Mouse (Mus musculus): ENCODE results near the gene Tmem199. TPM values are rescaled to one million over a fixed set of nuclear protein-coding genes. Genes with fewer than 3 reads are reported as not detected.
A peak's percentile ranks its signal among the peaks of the same experiment; 100 is the strongest.

Gene Tmem199
- total RNA-seq, 1 experiment = 73.1 TPM

DNA sequence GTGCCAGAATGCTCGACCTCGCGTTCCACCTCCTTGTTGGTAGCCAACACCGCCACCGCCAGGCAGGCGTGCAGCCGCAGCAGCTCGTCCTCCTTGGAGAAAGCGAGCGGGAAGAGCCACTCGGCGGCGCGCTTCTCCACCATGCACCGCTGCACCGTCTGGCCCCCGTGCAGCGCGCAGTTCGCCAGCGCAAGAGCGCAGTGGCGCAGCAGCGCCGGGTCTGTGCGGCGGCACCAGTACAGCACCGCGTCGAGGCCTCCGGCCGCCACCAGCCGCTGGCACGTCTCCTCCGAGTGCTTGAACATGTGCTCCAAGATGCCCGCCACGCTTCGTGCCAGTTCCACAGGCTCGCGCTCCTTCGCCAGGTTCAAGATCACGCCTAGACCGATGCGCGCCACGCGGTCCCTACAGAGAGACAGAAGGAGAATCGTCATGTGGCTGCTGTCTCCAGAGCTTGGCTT is 21.2 kb downstream of the Tmem199 start:
- TF ChIP-seq HCFC1 (IDR thresholded peaks at IDR 0.05; ENCODE audit: borderline replicate concordance, insufficient read depth, low read length) (no peak), ZC3H11A (IDR thresholded peaks at IDR 0.05; ENCODE audit: borderline replicate concordance, low read depth, low read length) (no peak), CHD2 (IDR thresholded peaks at IDR 0.05; ENCODE audit: low read depth, low read length) (no peak), MAFK (IDR thresholded peaks at IDR 0.05; ENCODE audit: insufficient read depth, low read depth, low read length) (no peak), ZNF384 (IDR thresholded peaks at IDR 0.05; ENCODE audit: low read depth, low read length) (no peak)
- Histone ChIP-seq H3K4me1 (ENCODE audit: control insufficient read depth in 2 of 2, insufficient read depth in 2 of 2, low read length in 2 of 2, poor library complexity in 1 of 2) (peaks cover 4 to 6% of the 10 kb centered on the region in 2 experiments; a peak in 2 of 4 replicates), H3K9me3 (ENCODE audit: control insufficient read depth, insufficient read depth, low read depth, low read length) (no peaks in the 10 kb centered on the region), H3K9ac (ENCODE audit: insufficient read depth, low read depth, low read length, poor library complexity, severe bottlenecking) (peak overlapping the region; percentile 66), H3K36me3 (ENCODE audit: control insufficient read depth, insufficient read depth, low read length, poor library complexity, severe bottlenecking) (no peaks in the 10 kb centered on the region), H3K4me3 (ENCODE audit: insufficient read depth in 1 of 2, low read depth in 1 of 2, low read length in 2 of 2, poor library complexity in 1 of 2, severe bottlenecking in 1 of 2) (peak overlapping the region; percentile 49 to 52), H3K27ac (ENCODE audit: insufficient read depth, low read depth, low read length, poor library complexity, severe bottlenecking) (no peak overlapping the region)
- DNase-seq (ENCODE audit: low read depth, low spot score) = no peak
- in situ Hi-C loops (cut with MboI; ENCODE audit: low sequenced_read_pairs in 2 of 2, unreplicated experiment in 2 of 2) = no loop called here

DNA sequence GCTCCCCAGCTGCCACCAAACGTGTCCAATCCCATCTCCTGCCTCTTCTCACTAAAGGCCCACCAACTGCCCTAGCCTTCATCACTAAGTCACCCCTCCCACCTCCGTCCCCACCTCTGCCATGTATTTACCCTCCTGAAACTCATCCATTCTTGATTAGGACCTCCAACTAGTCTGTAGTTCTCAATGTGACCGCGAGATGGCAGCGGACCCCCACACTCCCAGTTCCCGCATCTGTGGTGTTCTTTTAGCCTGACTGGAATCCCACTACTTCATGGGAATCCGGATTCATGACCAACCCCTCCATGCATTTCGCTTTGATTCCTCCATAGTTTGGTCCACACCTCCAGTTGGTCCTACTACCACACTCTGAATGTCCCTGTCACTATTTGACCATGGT is 23.8 kb downstream of the Tmem199 start:
- no peak overlapping the region for H3K9ac ChIP-seq (ENCODE audit: insufficient read depth, low read depth, low read length, poor library complexity, severe bottlenecking)
- TF ChIP-seq ZC3H11A (IDR thresholded peaks at IDR 0.05; ENCODE audit: borderline replicate concordance, low read depth, low read length) (no peak), HCFC1 (IDR thresholded peaks at IDR 0.05; ENCODE audit: borderline replicate concordance, insufficient read depth, low read length) (no peak), MAFK (IDR thresholded peaks at IDR 0.05; ENCODE audit: insufficient read depth, low read depth, low read length) (no peak), CHD2 (IDR thresholded peaks at IDR 0.05; ENCODE audit: low read depth, low read length) (no peak), ZNF384 (IDR thresholded peaks at IDR 0.05; ENCODE audit: low read depth, low read length) (no peak)
- no peak overlapping the region for H3K27ac ChIP-seq (ENCODE audit: insufficient read depth, low read depth, low read length, poor library complexity, severe bottlenecking)
- in situ Hi-C loops (cut with MboI; ENCODE audit: low sequenced_read_pairs in 2 of 2, unreplicated experiment in 2 of 2) = no loop called here
- H3K9me3 ChIP-seq (ENCODE audit: control insufficient read depth, insufficient read depth, low read depth, low read length) = no peaks in the 10 kb centered on the region
- DNase-seq (ENCODE audit: low read depth, low spot score) = peak; percentile 78
- peak overlapping the region; percentile 40 to 49; a peak in 3 of 4 replicates for H3K4me3 ChIP-seq (ENCODE audit: insufficient read depth in 1 of 2, low read depth in 1 of 2, low read length in 2 of 2, poor library complexity in 1 of 2, severe bottlenecking in 1 of 2)
- H3K36me3 ChIP-seq (ENCODE audit: control insufficient read depth, insufficient read depth, low read length, poor library complexity, severe bottlenecking) = no peaks in the 10 kb centered on the region
- peaks cover 4 to 6% of the 10 kb centered on the region in 2 experiments; a peak in 2 of 4 replicates for H3K4me1 ChIP-seq (ENCODE audit: control insufficient read depth in 2 of 2, insufficient read depth in 2 of 2, low read length in 2 of 2, poor library complexity in 1 of 2)

DNA sequence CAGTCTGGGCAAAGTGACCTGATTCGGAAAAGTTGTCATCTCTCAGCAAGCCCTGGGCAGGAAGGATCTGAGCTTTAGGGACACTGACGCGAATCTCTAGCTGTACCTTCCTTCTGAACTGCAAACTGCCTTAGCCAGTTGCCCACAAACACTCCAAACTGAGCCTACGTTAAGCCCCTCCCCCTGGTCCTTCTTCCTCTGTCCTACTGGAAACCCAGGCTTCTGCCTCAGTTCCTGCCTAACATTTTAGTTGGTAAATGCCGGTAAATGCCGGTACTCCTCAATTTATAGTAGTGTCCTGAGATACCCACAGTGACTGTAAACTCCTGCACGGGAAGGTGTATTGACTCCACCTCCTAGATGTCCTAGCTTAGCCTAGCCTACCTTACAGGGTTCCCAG is 28.3 kb downstream of the Tmem199 start:
- DNase-seq (ENCODE audit: low read depth, low spot score) = no peak
- Histone ChIP-seq H3K9ac (ENCODE audit: insufficient read depth, low read depth, low read length, poor library complexity, severe bottlenecking) (peak overlapping the region; percentile 40; the same call in 1 of the 2 replicates), H3K9me3 (ENCODE audit: control insufficient read depth, insufficient read depth, low read depth, low read length) (no peaks in the 10 kb centered on the region), H3K4me3 (ENCODE audit: insufficient read depth in 1 of 2, low read depth in 1 of 2, low read length in 2 of 2, poor library complexity in 1 of 2, severe bottlenecking in 1 of 2) (peak overlapping the region; percentile 58 to 68), H3K27ac (ENCODE audit: insufficient read depth, low read depth, low read length, poor library complexity, severe bottlenecking) (no peak overlapping the region), H3K4me1 (ENCODE audit: control insufficient read depth in 2 of 2, insufficient read depth in 2 of 2, low read length in 2 of 2, poor library complexity in 1 of 2) (peaks cover 0 to 6% of the 10 kb centered on the region in 2 experiments; a peak in 1 of 4 replicates), H3K36me3 (ENCODE audit: control insufficient read depth, insufficient read depth, low read length, poor library complexity, severe bottlenecking) (no peaks in the 10 kb centered on the region; the same call in 1 of the 2 replicates)
- no peak for TF ChIP-seq CHD2 (IDR thresholded peaks at IDR 0.05; ENCODE audit: low read depth, low read length)
- TF ChIP-seq HCFC1 (IDR thresholded peaks at IDR 0.05; ENCODE audit: borderline replicate concordance, insufficient read depth, low read length) = no peak
- TF ChIP-seq ZNF384 (IDR thresholded peaks at IDR 0.05; ENCODE audit: low read depth, low read length) = no peak
- TF ChIP-seq MAFK (IDR thresholded peaks at IDR 0.05; ENCODE audit: insufficient read depth, low read depth, low read length) = no peak
- no peak for TF ChIP-seq ZC3H11A (IDR thresholded peaks at IDR 0.05; ENCODE audit: borderline replicate concordance, low read depth, low read length)
- in situ Hi-C loops (cut with MboI; ENCODE audit: low sequenced_read_pairs in 2 of 2, unreplicated experiment in 2 of 2) = no loop called here

DNA sequence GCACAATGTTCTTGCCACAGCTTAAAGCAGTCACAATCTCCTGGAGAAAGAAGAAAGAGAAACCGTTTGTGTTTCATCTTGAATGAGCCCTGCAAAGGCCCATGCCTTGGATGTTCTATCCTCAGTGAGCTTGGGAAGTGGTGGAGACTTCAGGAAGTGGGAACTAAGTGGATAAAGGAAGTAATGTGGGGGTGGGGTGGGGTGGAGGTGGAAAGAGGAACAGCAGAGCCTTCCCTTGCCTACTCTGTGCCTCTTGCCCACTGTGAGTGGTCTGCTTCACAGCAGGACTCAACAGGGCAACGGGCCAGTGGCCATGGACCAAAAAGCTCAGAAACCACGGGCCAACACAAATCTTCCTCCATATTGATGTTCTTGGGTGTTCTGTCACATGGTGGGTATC is 36.7 kb downstream of the Tmem199 start:
- DNase-seq (ENCODE audit: low read depth, low spot score) = no peak
- no peak overlapping the region for H3K27ac ChIP-seq (ENCODE audit: insufficient read depth, low read depth, low read length, poor library complexity, severe bottlenecking)
- no peak overlapping the region for H3K4me3 ChIP-seq (ENCODE audit: insufficient read depth in 1 of 2, low read depth in 1 of 2, low read length in 2 of 2, poor library complexity in 1 of 2, severe bottlenecking in 1 of 2)
- H3K4me1 ChIP-seq (ENCODE audit: control insufficient read depth in 2 of 2, insufficient read depth in 2 of 2, low read length in 2 of 2, poor library complexity in 1 of 2) = no peaks in the 10 kb centered on the region
- no peak overlapping the region for H3K9ac ChIP-seq (ENCODE audit: insufficient read depth, low read depth, low read length, poor library complexity, severe bottlenecking)
- TF ChIP-seq ZNF384 (IDR thresholded peaks at IDR 0.05; ENCODE audit: low read depth, low read length) = no peak
- TF ChIP-seq HCFC1 (IDR thresholded peaks at IDR 0.05; ENCODE audit: borderline replicate concordance, insufficient read depth, low read length) = no peak
- no peak for TF ChIP-seq ZC3H11A (IDR thresholded peaks at IDR 0.05; ENCODE audit: borderline replicate concordance, low read depth, low read length)
- no peak for TF ChIP-seq MAFK (IDR thresholded peaks at IDR 0.05; ENCODE audit: insufficient read depth, low read depth, low read length)
- no peak for TF ChIP-seq CHD2 (IDR thresholded peaks at IDR 0.05; ENCODE audit: low read depth, low read length)
- H3K36me3 ChIP-seq (ENCODE audit: control insufficient read depth, insufficient read depth, low read length, poor library complexity, severe bottlenecking) = no peaks in the 10 kb centered on the region; the same call in 1 of the 2 replicates
- in situ Hi-C loops (cut with MboI; ENCODE audit: low sequenced_read_pairs in 2 of 2, unreplicated experiment in 2 of 2) = no loop called here
- no peaks in the 10 kb centered on the region for H3K9me3 ChIP-seq (ENCODE audit: control insufficient read depth, insufficient read depth, low read depth, low read length)
